Mouse (Mus musculus): ENCODE data around the gene Nudt15.

The Nudt15 gene

DNA sequence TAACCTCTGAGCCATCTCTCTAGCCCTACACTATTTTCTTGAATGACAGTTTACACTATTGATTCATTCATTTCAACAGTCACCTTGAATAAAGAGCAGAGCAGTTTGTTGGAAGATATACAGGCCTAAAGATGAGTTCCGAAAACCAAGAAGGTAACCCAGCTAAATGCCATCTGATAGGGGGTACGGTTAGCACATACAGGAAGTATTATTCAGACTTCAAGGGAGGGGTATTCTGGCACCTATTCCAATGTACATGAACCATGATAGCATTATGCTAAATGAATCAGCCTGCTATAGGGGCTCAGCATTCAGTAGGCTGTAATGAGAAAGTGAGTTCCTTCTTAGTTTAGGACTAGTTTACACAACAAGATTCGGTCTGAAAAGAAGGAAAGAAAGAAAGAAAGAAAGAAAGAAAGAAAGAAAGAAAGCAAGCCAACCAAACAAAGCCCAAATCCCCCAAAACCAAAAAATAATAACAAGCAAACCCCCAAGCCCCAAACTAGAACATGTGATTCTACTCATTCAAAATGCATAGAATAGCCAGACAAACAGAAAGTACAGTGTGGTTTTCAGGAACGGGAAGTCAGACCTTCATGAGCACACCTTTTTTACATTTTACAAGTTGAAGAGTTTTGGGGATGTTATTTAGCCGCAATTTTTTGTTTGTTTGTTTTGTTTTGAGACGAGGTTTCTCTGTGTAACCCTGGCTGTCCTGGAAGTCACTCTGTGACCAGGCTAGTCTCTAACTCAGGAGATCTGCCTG, 39.2 kb downstream of the Nudt15 start:
- ATAC-seq (ENCODE audit: insufficient number of reproducible peaks, low FRiP score, low TSS enrichment): no peak

DNA sequence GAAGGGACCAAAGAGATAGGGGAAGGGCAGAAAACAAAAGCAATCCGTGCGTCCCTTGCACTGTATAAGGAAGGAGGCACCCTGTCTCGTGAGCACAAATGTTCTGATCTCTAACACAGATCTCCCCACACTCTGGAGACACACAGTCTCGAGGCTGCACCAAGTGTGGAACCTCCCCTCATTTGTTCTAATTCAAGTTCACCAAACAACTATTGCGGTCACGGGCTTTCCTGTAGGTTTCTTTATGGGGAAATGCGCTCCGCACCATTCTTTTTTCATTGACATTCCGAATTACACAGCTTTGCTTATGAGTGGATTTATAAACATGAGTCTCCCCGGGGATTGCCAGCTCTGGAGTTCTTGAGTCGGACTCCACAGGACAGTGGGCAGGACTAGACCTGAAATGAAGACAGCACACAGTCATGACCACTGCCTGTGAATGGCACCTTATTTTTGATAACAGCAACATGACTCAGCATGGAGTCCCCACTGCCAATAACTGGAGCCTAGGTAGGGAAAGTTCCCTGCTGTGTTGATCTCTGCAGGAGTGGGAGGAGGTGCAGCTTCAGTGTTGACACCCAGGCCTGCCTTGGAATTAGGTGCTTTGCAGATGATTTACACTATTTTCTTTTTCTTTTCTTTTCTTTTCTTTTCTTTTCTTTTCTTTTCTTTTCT, 40.2 kb downstream of the Nudt15 start:
- no peak for ATAC-seq (ENCODE audit: insufficient number of reproducible peaks, low FRiP score, low TSS enrichment)

GRCm38 (mm10) chr14:73507200-73507599, 40.8 kb downstream of the Nudt15 start:
- no peak for ATAC-seq (ENCODE audit: insufficient number of reproducible peaks, low FRiP score, low TSS enrichment)

DNA sequence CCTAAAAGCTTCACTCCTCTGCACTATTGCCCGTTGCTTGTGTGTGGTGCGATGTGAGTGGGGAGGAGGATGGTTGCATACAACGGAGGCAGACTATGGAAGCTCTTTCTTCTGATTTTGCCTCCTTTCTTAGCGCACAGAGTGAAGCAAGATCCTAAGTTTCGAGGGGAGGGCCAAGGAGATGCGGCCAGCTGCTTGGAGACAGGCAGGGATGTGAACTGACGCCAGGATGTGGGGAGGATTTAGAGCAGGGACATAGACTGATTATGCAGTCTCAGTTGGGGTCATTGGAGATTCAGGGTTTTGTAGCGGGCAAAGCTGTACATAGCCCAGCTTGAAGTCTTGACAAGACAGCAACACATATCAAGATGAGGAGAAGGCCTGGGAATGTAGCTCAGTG, 41.8 kb downstream of the Nudt15 start:
- no peak for ATAC-seq (ENCODE audit: insufficient number of reproducible peaks, low FRiP score, low TSS enrichment)

DNA sequence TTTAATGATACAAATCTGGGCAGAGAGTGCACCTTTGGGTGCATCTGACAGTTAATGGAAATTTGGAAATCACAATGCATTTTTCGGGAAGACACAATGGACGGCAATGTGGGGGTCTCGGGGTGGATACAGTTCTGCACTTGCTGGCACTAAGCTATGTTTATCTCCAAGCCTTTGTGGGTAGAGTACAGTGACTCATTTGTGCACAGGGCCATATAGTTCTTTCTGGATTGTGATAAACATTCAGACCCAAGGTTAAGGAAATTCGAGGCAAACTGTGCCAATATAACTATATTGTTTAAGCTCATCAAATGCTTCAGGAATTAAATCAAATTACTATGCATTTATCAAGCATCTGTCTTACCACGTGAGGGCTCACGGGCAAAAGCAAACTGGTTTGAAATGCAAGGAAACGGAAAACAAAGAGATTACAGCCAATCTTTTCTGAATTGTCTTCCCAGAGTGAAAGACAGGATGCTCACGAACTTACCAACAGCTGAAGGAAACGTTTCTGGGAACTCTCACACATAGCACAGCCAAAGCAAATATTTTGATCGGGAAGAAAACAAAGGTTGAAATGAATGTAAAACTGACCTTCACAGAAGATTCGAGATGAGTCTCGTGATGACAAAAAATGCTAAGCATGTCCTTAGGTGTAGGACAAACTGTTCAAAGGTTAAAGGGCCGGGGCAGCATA, 44.7 kb downstream of the Nudt15 start:
- no peak for ATAC-seq (ENCODE audit: insufficient number of reproducible peaks, low FRiP score, low TSS enrichment)

- ATAC-seq (ENCODE audit: insufficient number of reproducible peaks, low FRiP score, low TSS enrichment): peak; percentile 81
These were observed 45.4 kb downstream of the Nudt15 start for GRCm38 (mm10) chr14:73502591-73503184.

- ATAC-seq (ENCODE audit: insufficient number of reproducible peaks, low FRiP score, low TSS enrichment): no peak
These were observed 46.3 kb downstream of the Nudt15 start for GRCm38 (mm10) chr14:73501721-73502120.

DNA sequence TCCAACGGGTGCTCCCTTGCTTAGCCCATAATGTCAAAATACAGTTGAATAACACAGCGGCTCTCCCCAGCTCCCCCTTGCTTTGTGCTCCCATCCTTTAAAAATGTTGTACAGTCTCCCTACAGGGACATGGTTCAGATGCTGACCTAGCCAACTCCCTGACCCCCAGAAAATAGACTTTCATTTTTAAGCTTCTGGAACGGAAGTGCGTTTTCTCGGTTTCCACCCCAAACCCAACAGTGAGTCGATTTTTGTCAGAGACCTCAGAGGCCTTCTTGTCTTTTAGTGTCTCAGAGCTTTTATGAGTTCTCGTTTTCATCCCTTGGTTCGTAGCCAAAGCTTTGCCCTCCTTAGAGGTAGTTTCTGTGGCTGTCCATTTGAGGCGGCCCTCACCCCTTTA, 46.8 kb downstream of the Nudt15 start:
- no peak for ATAC-seq (ENCODE audit: insufficient number of reproducible peaks, low FRiP score, low TSS enrichment)

DNA sequence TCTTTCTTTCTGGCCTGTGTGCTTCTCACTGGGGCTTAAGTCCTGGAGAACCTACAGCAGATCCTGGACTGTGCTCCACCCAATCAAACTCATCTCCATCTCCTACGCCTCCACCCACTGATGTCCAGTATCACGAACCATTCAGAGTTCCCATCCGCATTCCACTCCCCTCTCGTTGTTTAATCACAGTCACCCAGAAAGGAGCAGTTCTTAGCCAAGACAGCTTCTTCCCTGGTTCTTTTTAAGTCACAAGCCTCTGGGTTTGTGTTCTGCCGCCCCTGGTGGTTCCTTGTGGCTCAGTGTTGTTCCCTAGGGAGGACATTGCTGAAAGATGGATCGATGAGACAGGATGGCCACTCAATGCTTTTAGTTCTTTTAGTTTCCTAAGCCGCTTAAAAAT, 52.3 kb downstream of the Nudt15 start:
- ATAC-seq (ENCODE audit: insufficient number of reproducible peaks, low FRiP score, low TSS enrichment): no peak

GRCm38 (mm10) chr14:73494122-73494521, 53.9 kb downstream of the Nudt15 start:
- ATAC-seq (ENCODE audit: insufficient number of reproducible peaks, low FRiP score, low TSS enrichment): no peak

DNA sequence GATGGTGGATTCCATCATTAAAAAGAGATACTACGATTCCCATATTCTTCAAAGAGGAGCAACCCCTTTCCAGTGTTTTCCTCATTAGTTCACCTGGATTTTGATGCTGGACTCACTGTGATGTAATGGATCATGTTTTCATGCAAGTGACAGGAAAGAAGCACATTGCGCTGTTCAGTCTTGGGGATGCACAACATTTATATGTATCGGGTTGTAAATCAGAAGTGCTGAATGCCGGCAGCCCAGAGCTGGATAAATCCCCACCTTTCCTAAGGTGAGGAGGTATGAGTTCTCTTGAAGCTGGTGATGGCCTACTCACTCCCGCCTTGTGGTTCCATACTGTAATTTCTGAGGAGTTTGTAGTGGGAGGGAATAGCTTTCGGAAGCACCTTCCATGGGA, 54.7 kb downstream of the Nudt15 start:
- ATAC-seq (ENCODE audit: insufficient number of reproducible peaks, low FRiP score, low TSS enrichment): no peak

GRCm38 (mm10) chr14:73486641-73487040, 61.4 kb downstream of the Nudt15 start:
- no peak for ATAC-seq (ENCODE audit: insufficient number of reproducible peaks, low FRiP score, low TSS enrichment)

DNA sequence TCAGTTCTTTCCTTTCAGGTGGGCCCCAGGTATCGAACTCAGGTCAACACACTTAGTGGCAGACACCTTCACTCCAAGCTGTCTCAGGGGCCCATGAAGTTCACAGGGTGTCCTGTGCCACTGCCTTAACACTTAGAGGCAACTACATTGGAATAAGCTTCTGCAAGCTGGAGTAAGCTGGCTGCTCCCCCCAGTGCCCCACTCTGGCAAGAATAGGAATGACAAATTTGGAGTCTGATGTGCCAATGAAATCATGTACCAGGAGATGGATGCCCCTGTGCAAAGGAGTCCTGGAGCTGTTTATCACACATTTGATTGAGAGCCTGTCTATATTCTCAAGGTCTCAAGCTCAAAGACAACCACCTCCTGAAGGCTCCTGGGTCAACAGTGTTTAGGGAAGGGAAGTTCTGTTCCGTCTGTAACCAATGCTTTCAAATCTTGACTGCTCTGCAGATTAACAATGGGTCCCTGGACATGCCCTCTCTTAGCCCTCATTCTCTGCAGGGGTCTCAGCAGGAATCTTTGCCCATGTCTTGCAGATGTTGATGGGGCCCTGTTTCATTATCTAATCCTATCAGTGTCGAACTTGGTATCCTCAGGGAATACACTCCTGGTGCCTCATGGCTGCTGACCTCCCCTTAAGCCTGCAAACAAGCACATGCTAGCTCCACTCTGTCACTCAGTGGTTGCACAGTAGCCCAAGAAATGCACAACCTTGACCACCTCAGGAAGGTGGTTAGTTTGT, 63.5 kb downstream of the Nudt15 start:
- ATAC-seq (ENCODE audit: insufficient number of reproducible peaks, low FRiP score, low TSS enrichment): no peak

DNA sequence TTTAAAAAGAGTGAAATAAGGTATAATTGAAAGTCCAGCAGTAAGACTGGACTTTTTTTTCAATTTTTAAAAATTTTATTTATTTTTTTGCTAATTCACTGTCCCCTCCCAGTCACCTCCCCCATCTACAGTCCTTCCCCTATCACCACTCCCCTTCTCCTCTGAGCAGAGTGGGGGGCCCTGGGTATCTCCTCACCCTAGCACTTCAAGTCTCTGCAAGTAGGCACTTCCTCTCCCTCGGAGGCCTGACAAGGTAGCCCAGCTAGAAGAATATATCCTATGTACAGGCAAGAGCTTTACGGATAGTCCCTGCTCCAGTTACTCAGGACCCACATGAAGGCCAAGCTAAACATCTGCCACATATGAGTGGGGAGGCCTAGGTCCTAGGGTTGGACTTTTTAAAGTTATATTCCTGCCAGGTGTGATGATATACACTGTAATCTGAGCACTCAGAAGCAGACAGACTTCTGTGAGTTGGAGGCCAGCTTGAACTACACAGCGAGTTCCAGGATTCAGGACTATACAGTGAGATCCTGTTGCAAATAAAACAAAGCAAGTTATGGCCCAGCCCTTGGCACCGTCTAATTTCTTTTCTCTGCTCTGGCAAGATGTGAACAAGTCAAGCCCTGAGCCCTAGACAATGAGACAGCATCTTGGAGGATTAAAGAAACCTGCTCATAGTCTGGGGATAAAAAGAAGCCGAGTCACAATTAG, 64.4 kb downstream of the Nudt15 start:
- no peak for ATAC-seq (ENCODE audit: insufficient number of reproducible peaks, low FRiP score, low TSS enrichment)

DNA sequence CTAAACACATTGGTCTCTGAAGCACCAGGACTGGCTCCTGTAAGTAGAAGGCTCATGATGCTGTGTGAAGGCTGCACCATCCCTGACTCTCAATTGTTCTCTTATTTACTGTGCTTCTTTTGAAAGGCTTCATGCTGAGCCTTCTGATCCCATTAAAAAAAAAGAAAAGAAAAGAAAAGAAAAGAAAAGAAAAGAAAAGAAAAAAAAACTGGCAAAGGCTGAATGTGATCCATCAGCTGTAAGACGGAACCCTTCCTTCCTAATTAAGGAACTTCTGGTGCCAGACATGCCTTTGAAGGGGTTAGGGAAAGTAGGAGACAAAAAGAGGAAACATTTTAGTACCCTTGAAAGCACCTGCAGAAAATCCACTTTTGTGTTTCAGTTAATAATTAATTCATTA, 68.3 kb downstream of the Nudt15 start:
- no peak for ATAC-seq (ENCODE audit: insufficient number of reproducible peaks, low FRiP score, low TSS enrichment)

- no peak for ATAC-seq (ENCODE audit: insufficient number of reproducible peaks, low FRiP score, low TSS enrichment)
These were observed 69.7 kb downstream of the Nudt15 start for GRCm38 (mm10) chr14:73478321-73478720.

DNA sequence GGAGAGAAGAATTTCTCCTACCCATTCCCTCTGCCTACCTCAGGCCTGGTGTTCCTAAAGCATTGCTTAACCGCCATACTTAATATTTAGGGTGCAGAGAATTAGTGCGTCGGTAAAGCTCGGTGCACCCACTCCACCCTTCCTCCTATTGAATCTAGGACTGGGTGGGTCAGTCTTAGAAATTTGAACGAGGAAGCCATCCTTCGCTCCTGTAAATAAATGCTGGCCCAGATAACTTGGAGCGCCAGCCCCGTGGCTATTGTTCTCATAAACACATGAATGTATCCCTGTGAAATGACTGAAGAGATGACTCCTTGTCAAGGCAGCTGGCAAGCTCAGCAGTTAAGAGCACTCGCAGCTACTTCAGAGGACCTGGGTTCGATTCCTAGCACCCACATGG, 71.0 kb downstream of the Nudt15 start:
- ATAC-seq (ENCODE audit: insufficient number of reproducible peaks, low FRiP score, low TSS enrichment): no peak

- no peak for ATAC-seq (ENCODE audit: insufficient number of reproducible peaks, low FRiP score, low TSS enrichment)
These were observed 71.6 kb downstream of the Nudt15 start for GRCm38 (mm10) chr14:73476361-73476934.

GRCm38 (mm10) chr14:73475506-73475905, 72.5 kb downstream of the Nudt15 start:
- ATAC-seq (ENCODE audit: insufficient number of reproducible peaks, low FRiP score, low TSS enrichment): no peak
